Mouse (Mus musculus) layer of hippocampus, adult 9-11 months (tissue): Measurements from ENCODE around the gene Rangap1.
A peak's percentile ranks its signal among the peaks of the same experiment; 100 is the strongest.
"Not testable (repeated sequence)": the region's sequence is repeated elsewhere in the genome, so short reads cannot be mapped to it uniquely, and the experiment has no call there.

Experiments
- DNase-seq: peaks from one replicate; pipeline ENCODE4 v3.0.0; 2022

Gene Rangap1

DNA sequence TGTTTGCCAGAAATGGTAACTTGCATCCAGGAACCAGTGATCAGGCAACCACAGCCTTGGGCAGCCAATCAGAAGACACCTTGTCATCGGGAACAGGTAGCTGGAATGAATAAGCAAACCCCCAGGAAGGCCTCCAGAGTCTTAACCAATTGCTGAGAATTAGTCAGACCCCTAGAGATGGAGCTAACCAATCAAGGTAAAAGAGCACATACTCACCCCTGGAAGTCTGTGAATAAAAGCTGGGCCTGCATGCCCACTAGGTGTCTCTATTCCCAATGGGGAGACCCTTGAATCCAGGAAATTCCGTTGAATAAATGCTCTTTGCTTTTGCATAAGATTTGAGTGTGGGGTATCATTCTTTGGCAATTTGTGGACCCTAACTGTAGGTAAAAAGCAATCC lies 5.4 kb downstream of the Rangap1 start:
- DNase-seq, result no peak

GRCm38 (mm10) chr15:81739296-81739695 lies 6.0 kb downstream of the Rangap1 start:
- no peak for DNase-seq

DNA sequence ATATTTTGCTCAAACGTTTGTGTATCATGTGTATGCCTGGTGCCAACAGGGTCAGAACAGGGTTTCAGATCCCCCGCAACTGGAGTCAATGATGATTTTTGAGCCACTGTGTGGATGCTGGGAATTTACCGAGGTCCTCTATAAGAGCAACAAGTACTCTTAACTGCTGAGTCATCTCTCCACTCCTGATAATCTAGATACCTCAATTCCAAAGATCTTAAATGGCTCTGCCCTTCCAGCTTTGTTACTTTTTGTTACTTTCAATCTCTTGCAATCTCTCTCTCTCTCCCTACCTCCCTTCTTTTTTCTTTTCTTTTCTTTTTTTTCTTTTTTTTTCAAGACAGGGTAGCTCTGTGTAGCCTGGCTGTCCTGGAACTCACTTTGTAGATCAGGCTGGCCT lies 10.3 kb downstream of the Rangap1 start:
- DNase-seq, result no peak

- DNase-seq, result peak; percentile 99
These were observed 15.3 kb downstream of the Rangap1 start for GRCm38 (mm10) chr15:81729792-81730635.

DNA sequence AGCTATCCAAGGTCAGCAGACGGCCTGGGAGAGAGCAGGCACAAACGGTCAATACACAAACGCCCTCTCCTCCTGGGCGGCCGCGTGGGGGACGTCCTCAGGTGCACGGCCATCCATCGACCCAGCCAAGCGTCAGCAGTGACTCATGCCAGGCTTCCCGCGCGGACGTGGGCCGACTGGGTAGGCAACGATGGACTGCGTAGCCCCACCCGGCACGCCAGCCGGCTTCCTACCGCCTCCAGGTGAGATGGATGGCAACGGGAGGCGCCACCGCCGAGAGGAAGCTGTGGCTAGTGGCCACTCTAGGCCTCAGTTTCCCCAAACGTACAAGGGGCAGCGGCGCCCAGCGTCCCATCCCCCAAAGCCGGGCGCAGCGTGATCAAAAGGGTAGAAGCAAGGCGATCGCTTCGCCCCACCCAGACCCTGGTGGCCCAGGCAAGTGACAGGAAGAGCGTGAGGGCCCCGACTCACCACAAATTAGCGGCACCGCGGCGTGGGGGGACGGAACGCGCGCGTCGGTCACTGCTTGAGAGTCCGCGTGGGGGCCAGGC lies 16.0 kb downstream of the Rangap1 start:
- DNase-seq, result peak; percentile 48

- no peak for DNase-seq
These were observed 19.4 kb downstream of the Rangap1 start for GRCm38 (mm10) chr15:81725965-81726364.

- no peak for DNase-seq
These were observed 21.7 kb downstream of the Rangap1 start for GRCm38 (mm10) chr15:81723653-81724052.

DNA sequence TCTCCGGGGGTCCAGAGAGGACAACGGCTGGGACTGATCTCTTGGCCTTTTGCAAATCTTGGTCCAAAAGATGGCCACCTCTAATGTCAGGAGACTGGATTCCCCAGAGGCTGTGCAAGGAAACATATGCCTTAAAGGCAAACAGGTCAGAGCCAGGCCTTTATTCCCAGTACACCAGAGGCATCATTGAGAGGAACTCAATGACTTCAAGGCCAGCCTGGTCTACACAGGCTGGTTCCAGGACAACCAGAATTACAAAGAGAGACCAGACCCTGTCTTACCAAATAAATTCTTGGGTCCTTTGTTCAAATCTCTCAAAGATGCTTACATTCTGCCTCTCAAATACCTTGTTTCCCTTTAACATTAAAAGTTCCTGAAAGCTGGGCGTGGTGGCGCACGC lies 23.0 kb downstream of the Rangap1 start:
- DNase-seq, result no peak

GRCm38 (mm10) chr15:81719139-81719531 lies 26.2 kb downstream of the Rangap1 start:
- DNase-seq, result no peak

GRCm38 (mm10) chr15:81718336-81719138 lies 26.8 kb downstream of the Rangap1 start:
- DNase-seq, result peak; percentile 61

DNA sequence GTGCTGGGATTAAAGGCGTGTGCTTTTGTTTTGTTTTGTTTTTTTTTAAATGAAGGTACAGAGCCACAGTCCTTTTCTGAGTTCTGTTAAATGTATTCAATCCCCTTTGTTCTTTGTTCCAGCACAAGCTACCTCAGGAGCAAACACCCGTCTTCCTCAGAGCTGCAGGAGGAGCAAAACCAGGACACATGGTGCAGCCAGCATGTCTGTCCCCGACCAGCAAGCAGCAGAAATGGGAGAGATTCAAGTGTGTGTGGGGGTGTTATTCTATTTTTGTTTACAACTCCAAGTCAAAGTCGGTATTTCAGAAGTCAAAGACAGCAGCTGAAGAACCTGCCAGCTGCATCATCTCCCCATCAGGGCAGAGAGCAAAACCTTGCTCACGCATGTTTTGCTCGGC lies 31.6 kb downstream of the Rangap1 start:
- no peak for DNase-seq

DNA sequence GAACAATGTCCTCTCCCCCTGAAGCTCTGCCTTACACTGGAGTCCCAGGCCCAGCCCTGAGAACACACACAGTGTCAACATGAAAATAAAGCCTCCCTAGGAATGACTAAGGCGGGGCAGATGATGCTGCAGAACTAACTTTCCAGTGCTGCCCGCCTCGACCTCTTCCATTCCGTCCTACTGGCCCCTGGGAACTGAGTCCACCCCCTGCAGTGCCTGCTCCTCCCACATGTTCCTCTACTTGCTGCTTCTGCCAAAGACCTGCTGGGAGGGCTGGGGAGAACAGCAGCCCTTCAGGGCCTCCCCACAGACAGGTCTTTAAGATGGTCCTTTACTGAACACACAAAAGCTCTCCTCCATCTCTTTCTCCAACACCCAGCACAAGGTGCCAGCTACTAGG lies 34.5 kb downstream of the Rangap1 start:
- no peak for DNase-seq

GRCm38 (mm10) chr15:81709686-81710085 lies 35.6 kb downstream of the Rangap1 start:
- no peak for DNase-seq

DNA sequence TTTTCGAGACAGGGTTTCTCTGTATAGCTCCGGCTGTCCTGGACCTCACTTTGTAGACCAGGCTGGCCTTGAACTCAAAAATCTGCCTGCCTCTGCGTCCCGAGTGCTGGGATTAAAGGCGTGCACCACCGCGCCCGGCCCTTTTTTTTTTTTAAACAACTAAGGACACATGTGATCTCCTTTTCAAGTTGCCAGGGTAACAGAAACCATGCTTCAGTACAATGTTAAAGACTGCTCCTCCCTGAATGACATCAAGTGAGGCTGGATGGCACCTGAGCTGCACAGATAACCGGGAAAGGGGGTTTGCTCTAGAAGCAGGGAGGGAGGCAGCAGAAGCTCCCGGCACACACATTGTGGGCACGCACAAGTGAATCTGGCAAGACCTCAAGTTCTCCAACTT lies 36.3 kb downstream of the Rangap1 start:
- DNase-seq, result no peak

DNA sequence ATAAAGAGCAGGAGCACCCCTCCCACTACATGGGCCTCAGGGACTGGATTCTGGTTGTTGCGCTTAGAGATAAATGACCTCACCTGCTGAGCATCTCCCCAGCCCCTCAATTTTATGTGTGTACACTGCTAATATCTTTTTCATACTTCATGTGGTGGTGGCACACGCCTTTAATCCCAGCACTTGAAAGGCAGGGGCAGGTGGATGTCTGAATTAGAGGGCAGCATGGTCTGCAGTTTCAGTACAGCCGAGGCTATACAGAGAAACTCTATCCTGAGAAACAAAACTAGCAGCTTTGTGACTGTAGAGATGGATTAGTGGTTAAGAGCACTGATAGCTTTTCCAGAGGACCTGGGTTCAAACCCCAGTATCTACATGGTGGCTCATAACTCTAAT lies 42.2 kb downstream of the Rangap1 start:
- DNase-seq, result no peak

DNA sequence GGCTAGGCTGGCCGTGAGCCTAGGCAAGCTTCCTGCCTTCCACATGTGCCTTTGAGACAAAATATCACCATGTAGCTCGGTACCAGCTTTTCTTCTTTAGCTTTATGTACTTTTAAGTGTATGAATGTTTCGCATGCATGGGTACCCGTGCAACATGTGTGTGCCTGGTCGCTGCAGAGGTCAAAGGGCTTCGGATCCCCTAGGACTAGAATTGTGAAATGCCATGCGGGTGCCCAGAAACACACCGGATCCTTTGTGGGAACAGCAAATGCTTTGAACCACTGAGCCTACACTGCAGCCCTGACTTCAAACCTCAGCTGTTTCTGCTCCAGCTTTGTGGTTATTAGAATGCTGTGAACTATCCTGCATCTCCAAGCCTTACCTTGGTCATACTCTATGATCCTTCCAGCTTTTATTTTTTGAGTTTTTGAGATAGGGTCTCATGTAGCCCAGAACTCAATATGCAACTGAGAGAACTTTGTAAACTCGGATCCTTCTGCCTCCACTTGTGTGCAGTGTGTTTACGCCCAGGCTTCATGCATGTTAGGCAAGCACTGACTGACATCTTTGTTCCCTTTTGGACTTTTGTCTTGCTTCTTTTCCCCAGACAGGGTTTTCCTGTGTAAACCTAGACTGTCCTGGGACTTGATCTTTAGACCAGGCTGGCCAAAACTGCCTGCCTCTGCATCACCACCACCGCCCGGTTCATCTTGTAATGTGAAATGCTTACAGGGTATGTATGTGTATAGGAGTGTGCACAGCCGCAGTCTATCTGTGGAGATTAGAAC lies 42.8 kb downstream of the Rangap1 start:
- no peak for DNase-seq

DNA sequence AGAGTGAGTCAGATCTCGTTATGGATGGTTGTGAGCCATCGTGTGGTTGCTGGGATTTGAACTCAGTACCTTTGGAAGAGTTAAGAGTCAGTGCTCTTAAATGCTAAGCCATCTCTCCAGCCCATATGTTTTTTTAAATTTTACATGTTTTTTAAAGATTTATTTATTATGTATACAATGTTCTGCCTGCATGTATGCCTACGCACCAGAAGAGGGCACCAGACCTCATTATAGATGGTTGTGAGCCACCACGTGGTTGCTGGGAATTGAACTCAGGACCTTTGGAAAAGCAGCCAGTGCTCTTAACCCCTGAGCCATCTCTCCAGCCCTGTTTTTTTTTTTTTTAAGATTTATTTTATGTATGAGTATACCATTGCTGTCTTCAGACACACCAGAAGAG lies 44.0 kb downstream of the Rangap1 start:
- DNase-seq, result not testable (repeated sequence)

GRCm38 (mm10) chr15:81700601-81701000 lies 44.7 kb downstream of the Rangap1 start:
- DNase-seq, result no peak

DNA sequence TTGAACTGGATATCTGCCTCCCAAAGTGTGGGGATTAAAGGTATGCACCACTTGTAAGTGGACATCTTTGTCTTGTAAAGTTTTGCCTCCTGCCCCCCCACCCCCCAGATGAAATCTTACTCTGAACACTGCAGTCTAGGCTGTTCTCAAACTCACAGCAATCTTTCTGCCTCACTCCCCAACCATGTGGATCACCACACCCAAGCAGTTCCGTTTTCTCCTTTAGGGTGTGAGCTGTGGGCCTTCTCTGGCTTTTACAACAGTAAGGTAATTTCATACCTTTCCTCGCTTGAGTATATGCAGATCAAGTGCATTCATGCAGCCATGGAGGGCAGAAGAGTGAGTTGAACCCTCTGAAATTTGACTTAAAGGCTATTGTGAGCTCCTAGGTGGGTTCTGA lies 45.2 kb downstream of the Rangap1 start:
- DNase-seq, result no peak

DNA sequence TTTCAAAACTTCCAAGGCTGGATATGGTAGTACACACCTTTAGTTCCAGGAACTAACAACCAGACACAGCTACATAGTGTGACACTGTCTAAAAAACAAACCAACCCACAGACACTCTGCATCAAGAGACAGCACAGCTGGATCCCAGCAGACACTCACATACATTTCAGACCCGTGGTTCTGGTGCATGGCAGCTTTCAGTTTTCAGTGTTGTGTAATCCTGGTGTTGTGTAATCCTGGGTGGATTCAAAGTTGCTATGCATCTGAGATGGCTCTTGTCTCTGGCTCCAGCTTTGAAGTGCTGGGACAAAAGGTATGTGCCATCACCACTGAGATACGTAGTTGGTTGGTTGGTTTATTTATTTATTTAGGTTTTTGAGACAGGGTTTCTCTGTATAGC lies 46.8 kb downstream of the Rangap1 start:
- no peak for DNase-seq

DNA sequence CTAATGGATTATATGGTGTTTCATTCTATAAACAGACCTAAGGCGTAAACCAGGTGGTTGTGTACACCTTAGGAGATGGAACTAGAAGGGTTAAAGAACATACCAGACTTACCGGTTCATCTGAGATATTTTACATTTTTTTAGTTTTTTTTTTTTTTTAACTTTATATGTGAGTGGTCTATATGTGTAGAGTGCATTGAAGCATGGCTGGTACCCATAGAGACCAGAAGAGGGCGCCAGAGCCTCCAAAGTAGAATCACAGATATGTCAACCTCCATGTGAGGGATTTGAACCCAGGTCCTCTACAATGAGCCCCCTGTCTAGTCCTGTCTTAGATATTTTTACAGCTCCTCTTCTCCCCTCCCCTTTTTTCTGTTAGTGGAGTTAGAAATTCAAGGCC lies 47.5 kb downstream of the Rangap1 start:
- DNase-seq, result no peak

DNA sequence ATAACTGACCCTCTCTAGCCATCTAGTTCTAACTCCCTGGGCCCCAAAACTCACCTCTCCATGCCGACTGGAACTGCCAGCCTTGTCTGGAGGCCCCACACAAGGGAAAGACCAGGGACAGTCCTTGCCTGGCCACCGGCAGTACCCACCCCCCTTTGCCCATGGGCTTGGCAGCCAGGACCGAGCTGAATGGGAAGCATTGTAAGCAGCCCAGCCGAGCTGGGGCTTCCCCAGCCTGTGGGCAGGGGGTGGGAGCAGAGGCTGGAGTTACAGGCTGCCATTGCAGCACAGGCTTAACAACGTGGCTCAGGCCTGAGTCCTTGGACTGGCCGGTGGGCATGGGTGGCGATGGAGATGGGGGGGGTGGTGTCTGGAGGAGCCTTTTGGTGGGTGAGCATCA lies 48.2 kb downstream of the Rangap1 start, which contains the start of gene Chadl:
Chadl (minus strand) TSS at position 113 of the 400 bp plus-strand sequence.
- DNase-seq, result peak; percentile 68

- DNase-seq, result no peak
These were observed 50.4 kb downstream of the Rangap1 start for GRCm38 (mm10) chr15:81694891-81695290.
